Mouse (Mus musculus) hematopoietic multipotent progenitor cell, adult 10-12 weeks (in vitro differentiated cells): ENCODE data around the gene Vmn1r40. TPM values are rescaled to one million over a fixed set of nuclear protein-coding genes. Genes with fewer than 3 reads are reported as not detected.

Source experiments
- polyA plus RNA-seq: library from polyadenylated mRNA; stranded (reverse); fragments of >175 nt; gene quantifications from 2 replicates; pipeline ENCODE4 v1.2.3, GENCODE M21; 2012; ENCODE audit warnings: low replicate concordance

Vmn1r40 gene
- polyA plus RNA-seq, result not detected in 2 replicates

DNA sequence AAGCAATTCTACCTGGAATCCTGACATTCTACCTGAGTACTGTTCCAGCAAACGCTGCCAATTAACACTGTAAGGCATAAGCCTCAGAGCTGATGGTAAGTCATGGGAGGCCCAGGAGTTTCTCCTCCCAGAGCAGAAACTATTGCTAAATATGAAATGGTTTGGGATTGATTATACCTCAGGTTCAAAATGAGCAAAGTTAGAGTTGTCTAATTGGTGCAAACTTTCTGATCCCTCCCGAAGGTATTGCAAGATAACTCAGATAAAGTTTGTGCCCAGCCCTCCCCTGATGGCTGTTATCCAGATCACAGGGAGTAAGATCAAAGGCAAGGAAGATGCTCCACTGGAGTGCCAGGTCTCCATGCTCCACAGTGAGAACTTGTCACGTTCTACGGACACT lies at the start of gene Vmn1r40:
Gene Vmn1r40 (plus strand): TSS at position 301 of the 400 bp plus-strand sequence.

DNA sequence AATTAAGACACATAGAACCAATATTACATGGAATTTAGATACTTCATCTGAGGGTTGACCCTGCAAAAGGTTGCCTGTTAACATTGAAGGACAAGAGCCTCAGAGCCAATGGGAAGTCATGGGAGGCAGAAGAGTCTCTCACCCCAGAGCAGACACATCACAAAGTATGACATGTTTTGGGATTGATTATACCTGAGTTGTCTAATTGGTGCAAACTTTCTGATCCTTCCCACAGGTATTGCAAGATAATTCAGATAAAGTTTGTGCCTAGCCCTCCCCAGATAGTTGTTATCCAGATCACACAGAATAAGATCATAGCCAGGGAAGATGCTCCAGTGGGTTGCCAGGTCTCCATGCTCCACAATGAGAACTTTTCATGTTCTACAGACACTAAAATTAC lies 33.1 kb downstream of the Vmn1r40 start, which contains the start of gene Vmn1r41:
Gene Vmn1r41 (plus strand): TSS at position 301 of the 400 bp plus-strand sequence.

Other genes starting within 250 kb of the Vmn1r40 start
- gene Chchd6, start 111.9 kb upstream of the Vmn1r40 start, polyA plus RNA-seq, result 6.3 and 10.2 TPM in 2 replicates
- 2.3 and 2.5 TPM in 2 replicates for gene Txnrd3, start 63.6 kb upstream of the Vmn1r40 start, polyA plus RNA-seq
- gene Vmn1r41, start 33.2 kb downstream of the Vmn1r40 start, polyA plus RNA-seq, result not detected in 2 replicates
- not detected in 2 replicates for gene Vmn1r42, start 168.9 kb downstream of the Vmn1r40 start, polyA plus RNA-seq
- gene Vmn1r43, start 168.9 kb downstream of the Vmn1r40 start, polyA plus RNA-seq, result not detected in 2 replicates
- gene Vmn1r44, start 176.1 kb downstream of the Vmn1r40 start, polyA plus RNA-seq, result not detected in 2 replicates
- not detected in 2 replicates for gene Vmn1r45, start 233.1 kb downstream of the Vmn1r40 start, polyA plus RNA-seq